Mouse (Mus musculus): ENCODE measurements around the gene Cep126.

Cep126 gene

GRCm38 (mm10) chr9:8134117-8134574 lies at the start of gene Cep126:
Gene Cep126, minus strand, starts transcription at chr9:8134294.
- TF ChIP-seq POU5F1 (IDR thresholded peaks at IDR 0.05; ENCODE audit: borderline replicate concordance, low read length), result no peak
- TF ChIP-seq NANOG (IDR thresholded peaks at IDR 0.05; ENCODE audit: borderline replicate concordance, low read length), result no peak
- no peak for TF ChIP-seq CTCF (conservative IDR thresholded peaks at IDR 0.05; ENCODE audit: low read length)
- H3K4me1 ChIP-seq (replicated peaks; ENCODE audit: low read depth, low read length), result peaks cover 15% of the 10 kb centered on the region
- H3K9me3 ChIP-seq (ENCODE audit: low read length), result no peaks in the 10 kb centered on the region
- H3K27me3 ChIP-seq (ENCODE audit: insufficient read depth, low read length), result peaks cover 2% of the 10 kb centered on the region; the same call in 1 of the 2 replicates
- 0 out of 2 replicates have a peak, but pooled peaks cover 2% of the 10 kb centered on the region for H3K36me3 ChIP-seq (ENCODE audit: insufficient read depth, low read length)
- peak within 1 kb of the TSS; percentile 87 for H3K4me3 ChIP-seq (replicated peaks; ENCODE audit: low read length)

GRCm38 (mm10) chr9:8179554-8179953 lies 45.5 kb upstream of the Cep126 start:
- Histone ChIP-seq H3K4me3 (replicated peaks; ENCODE audit: low read length) (no peak overlapping the region), H3K4me1 (replicated peaks; ENCODE audit: low read depth, low read length) (no peaks in the 10 kb centered on the region), H3K27me3 (ENCODE audit: insufficient read depth, low read length) (no peaks in the 10 kb centered on the region), H3K36me3 (ENCODE audit: insufficient read depth, low read length) (no peaks in the 10 kb centered on the region), H3K9me3 (ENCODE audit: low read length) (peaks cover 9% of the 10 kb centered on the region)
- no peak for TF ChIP-seq CTCF (conservative IDR thresholded peaks at IDR 0.05; ENCODE audit: low read length)
- no peak for TF ChIP-seq NANOG (IDR thresholded peaks at IDR 0.05; ENCODE audit: borderline replicate concordance, low read length)
- TF ChIP-seq POU5F1 (IDR thresholded peaks at IDR 0.05; ENCODE audit: borderline replicate concordance, low read length), result no peak

- TF ChIP-seq CTCF (conservative IDR thresholded peaks at IDR 0.05; ENCODE audit: low read length) (no peak), NANOG (IDR thresholded peaks at IDR 0.05; ENCODE audit: borderline replicate concordance, low read length) (no peak), POU5F1 (IDR thresholded peaks at IDR 0.05; ENCODE audit: borderline replicate concordance, low read length) (no peak)
- Histone ChIP-seq H3K27me3 (ENCODE audit: insufficient read depth, low read length) (no peaks in the 10 kb centered on the region), H3K4me3 (replicated peaks; ENCODE audit: low read length) (no peak overlapping the region), H3K9me3 (ENCODE audit: low read length) (peaks cover 14% of the 10 kb centered on the region), H3K4me1 (replicated peaks; ENCODE audit: low read depth, low read length) (no peaks in the 10 kb centered on the region), H3K36me3 (ENCODE audit: insufficient read depth, low read length) (no peaks in the 10 kb centered on the region)
These were observed 43.0 kb upstream of the Cep126 start for GRCm38 (mm10) chr9:8177099-8177498.

GRCm38 (mm10) chr9:8157011-8157410 lies 22.9 kb upstream of the Cep126 start:
- no peak overlapping the region for H3K4me3 ChIP-seq (replicated peaks; ENCODE audit: low read length)
- no peaks in the 10 kb centered on the region for H3K36me3 ChIP-seq (ENCODE audit: insufficient read depth, low read length)
- H3K4me1 ChIP-seq (replicated peaks; ENCODE audit: low read depth, low read length), result no peaks in the 10 kb centered on the region
- TF ChIP-seq POU5F1 (IDR thresholded peaks at IDR 0.05; ENCODE audit: borderline replicate concordance, low read length) (no peak), NANOG (IDR thresholded peaks at IDR 0.05; ENCODE audit: borderline replicate concordance, low read length) (no peak), CTCF (conservative IDR thresholded peaks at IDR 0.05; ENCODE audit: low read length) (no peak)
- H3K27me3 ChIP-seq (ENCODE audit: insufficient read depth, low read length), result no peaks in the 10 kb centered on the region
- no peaks in the 10 kb centered on the region for H3K9me3 ChIP-seq (ENCODE audit: low read length)

- TF ChIP-seq NANOG (IDR thresholded peaks at IDR 0.05; ENCODE audit: borderline replicate concordance, low read length) (no peak), POU5F1 (IDR thresholded peaks at IDR 0.05; ENCODE audit: borderline replicate concordance, low read length) (no peak), CTCF (conservative IDR thresholded peaks at IDR 0.05; ENCODE audit: low read length) (no peak)
- no peak overlapping the region for H3K4me3 ChIP-seq (replicated peaks; ENCODE audit: low read length)
- peaks cover 7% of the 10 kb centered on the region for H3K4me1 ChIP-seq (replicated peaks; ENCODE audit: low read depth, low read length)
- H3K36me3 ChIP-seq (ENCODE audit: insufficient read depth, low read length), result no peaks in the 10 kb centered on the region
- H3K9me3 ChIP-seq (ENCODE audit: low read length), result 0 out of 2 replicates have a peak, but pooled peaks cover 5% of the 10 kb centered on the region
- H3K27me3 ChIP-seq (ENCODE audit: insufficient read depth, low read length), result peaks cover 2% of the 10 kb centered on the region; the same call in 1 of the 2 replicates
These were observed 5.4 kb upstream of the Cep126 start for GRCm38 (mm10) chr9:8139501-8139900.

GRCm38 (mm10) chr9:8133586-8134115 lies 443 bp downstream of the Cep126 start:
- Histone ChIP-seq H3K4me3 (replicated peaks; ENCODE audit: low read length) (peak overlapping the region; percentile 87), H3K4me1 (replicated peaks; ENCODE audit: low read depth, low read length) (peaks cover 15% of the 10 kb centered on the region), H3K27me3 (ENCODE audit: insufficient read depth, low read length) (peaks cover 2% of the 10 kb centered on the region; the same call in 1 of the 2 replicates), H3K9me3 (ENCODE audit: low read length) (no peaks in the 10 kb centered on the region), H3K36me3 (ENCODE audit: insufficient read depth, low read length) (0 out of 2 replicates have a peak, but pooled peaks cover 2% of the 10 kb centered on the region)
- no peak for TF ChIP-seq POU5F1 (IDR thresholded peaks at IDR 0.05; ENCODE audit: borderline replicate concordance, low read length)
- no peak for TF ChIP-seq CTCF (conservative IDR thresholded peaks at IDR 0.05; ENCODE audit: low read length)
- no peak for TF ChIP-seq NANOG (IDR thresholded peaks at IDR 0.05; ENCODE audit: borderline replicate concordance, low read length)

- peaks cover 70% of the 10 kb centered on the region for H3K9me3 ChIP-seq (ENCODE audit: low read length)
- H3K36me3 ChIP-seq (ENCODE audit: insufficient read depth, low read length), result peaks cover 41% of the 10 kb centered on the region
- H3K27me3 ChIP-seq (ENCODE audit: insufficient read depth, low read length), result no peaks in the 10 kb centered on the region
- no peak overlapping the region for H3K4me3 ChIP-seq (replicated peaks; ENCODE audit: low read length)
- H3K4me1 ChIP-seq (replicated peaks; ENCODE audit: low read depth, low read length), result no peaks in the 10 kb centered on the region
- TF ChIP-seq NANOG (IDR thresholded peaks at IDR 0.05; ENCODE audit: borderline replicate concordance, low read length) (no peak), POU5F1 (IDR thresholded peaks at IDR 0.05; ENCODE audit: borderline replicate concordance, low read length) (no peak), CTCF (conservative IDR thresholded peaks at IDR 0.05; ENCODE audit: low read length) (no peak)
These were observed 10.6 kb downstream of the Cep126 start for GRCm38 (mm10) chr9:8123495-8123894.

GRCm38 (mm10) chr9:8114516-8114915 lies 19.6 kb downstream of the Cep126 start:
- Histone ChIP-seq H3K27me3 (ENCODE audit: insufficient read depth, low read length) (no peaks in the 10 kb centered on the region), H3K9me3 (ENCODE audit: low read length) (peaks cover 73% of the 10 kb centered on the region), H3K4me3 (replicated peaks; ENCODE audit: low read length) (no peak overlapping the region), H3K36me3 (ENCODE audit: insufficient read depth, low read length) (peaks cover 39% of the 10 kb centered on the region), H3K4me1 (replicated peaks; ENCODE audit: low read depth, low read length) (no peaks in the 10 kb centered on the region)
- TF ChIP-seq CTCF (conservative IDR thresholded peaks at IDR 0.05; ENCODE audit: low read length) (no peak), NANOG (IDR thresholded peaks at IDR 0.05; ENCODE audit: borderline replicate concordance, low read length) (no peak), POU5F1 (IDR thresholded peaks at IDR 0.05; ENCODE audit: borderline replicate concordance, low read length) (no peak)
